15 mouse cellular contexts compared by ENCODE assay signal in genomic region chr4:81309473-81310167, GRCm38 (mm10).
A peak's percentile ranks its signal among the peaks of the same experiment; 100 is the strongest.
DNase-seq lines count a peak whose midpoint lies in the region; ATAC-seq and TF ChIP-seq lines count a peak whose summit lies in the region.
"Had no signal": no experiment of that assay in that cellular context is flagged by ENCODE, and none has a peak within 500 bp of the region (broad histone marks: within the 10 kb centered on the region; RNA-seq: fewer than 3 reads in every experiment).

No protein-coding gene starts in this region.

- TF ChIP-seq EP300 in heart, postnatal 0 days (IDR thresholded peaks at IDR 0.05; ENCODE audit: low read depth) = no peak

- peaks cover 17% of the 10 kb centered on the region; the same call in 1 of the 2 replicates for H3K36me3 ChIP-seq in heart, postnatal 0 days (replicated peaks; ENCODE audit: control insufficient read depth, insufficient read depth, low read length)
- peaks cover 23% of the 10 kb centered on the region for H3K36me3 ChIP-seq in heart, embryonic 12.5 days
- H3K36me3 ChIP-seq in lung, embryonic 15.5 days = peaks cover 13% of the 10 kb centered on the region; the same call in 1 of the 2 replicates
- peaks cover 34% of the 10 kb centered on the region for H3K36me3 ChIP-seq in limb, embryonic 13.5 days

- in situ Hi-C loops in Patski (cut with MboI; ENCODE audit: low pct_unique_long_range_greater_than_20kb) = no loop called here

- H3K9ac ChIP-seq in heart, postnatal 0 days (replicated peaks; ENCODE audit: low read depth, low read length) = no peak overlapping the region
- no peak overlapping the region for H3K9ac ChIP-seq in heart, embryonic 12.5 days
- no peak overlapping the region for H3K9ac ChIP-seq in lung, embryonic 15.5 days
- H3K9ac ChIP-seq in limb, embryonic 13.5 days = no peak overlapping the region
- H3K9ac ChIP-seq: hindbrain, embryonic 14.5 days had no signal

- WGBS in heart, postnatal 0 days = 62% methylated on average over 12 of the region's 12 CpGs
- WGBS in heart, embryonic 12.5 days = 72% methylated on average over 12 of the region's 12 CpGs
- WGBS in lung, embryonic 15.5 days = 61% methylated on average over 12 of the region's 12 CpGs
- WGBS in limb, embryonic 13.5 days = 53% methylated on average over 12 of the region's 12 CpGs

- POLR2A ChIA-PET in Patski (lab: Charles Lee) = no interaction called here

- H3K9me3 ChIP-seq in heart, postnatal 0 days (replicated peaks; ENCODE audit: control insufficient read depth, low read length) = no peaks in the 10 kb centered on the region
- H3K9me3 ChIP-seq in heart, embryonic 12.5 days (replicated peaks) = no peaks in the 10 kb centered on the region
- H3K9me3 ChIP-seq in lung, embryonic 15.5 days = no peaks in the 10 kb centered on the region
- no peaks in the 10 kb centered on the region; the same call in 1 of the 2 replicates for H3K9me3 ChIP-seq in limb, embryonic 13.5 days

- H3K4me1 ChIP-seq in heart, postnatal 0 days (ENCODE audit: control insufficient read depth, insufficient read depth) = no peaks in the 10 kb centered on the region
- H3K4me1 ChIP-seq in heart, embryonic 12.5 days (replicated peaks) = 0 out of 2 replicates have a peak, but pooled peaks cover 6% of the 10 kb centered on the region
- peaks cover 6% of the 10 kb centered on the region for H3K4me1 ChIP-seq in lung, embryonic 15.5 days
- peaks cover 36% of the 10 kb centered on the region for H3K4me1 ChIP-seq in limb, embryonic 13.5 days

- no peak overlapping the region for H3K4me2 ChIP-seq in heart, postnatal 0 days (ENCODE audit: low read depth, low read length)
- H3K4me2 ChIP-seq in heart, embryonic 12.5 days = no peak overlapping the region
- no peak overlapping the region for H3K4me2 ChIP-seq in lung, embryonic 15.5 days
- no peak overlapping the region for H3K4me2 ChIP-seq in limb, embryonic 13.5 days (replicated peaks)
- H3K4me2 ChIP-seq: hindbrain, embryonic 14.5 days had no signal

- no peak overlapping the region for H3K4me3 ChIP-seq in heart, postnatal 0 days (ENCODE audit: low read depth, low read length)
- no peak overlapping the region for H3K4me3 ChIP-seq in heart, embryonic 12.5 days
- H3K4me3 ChIP-seq in lung, embryonic 15.5 days = no peak overlapping the region
- H3K4me3 ChIP-seq in limb, embryonic 13.5 days = no peak overlapping the region

- intact Hi-C loops in left cerebral cortex, postnatal 25 days (cut with DNase I) = no loop called here

- no peak for ATAC-seq in heart, postnatal 0 days (ENCODE audit: insufficient read depth, low read depth)
- ATAC-seq in heart, embryonic 12.5 days (ENCODE audit: insufficient number of reproducible peaks, low FRiP score) = no peak
- ATAC-seq in lung, embryonic 15.5 days (ENCODE audit: borderline replicate concordance, extremely low read depth, low FRiP score, low TSS enrichment) = peak; percentile 23; the same call in 1 of the 2 replicates
- peak; percentile 79 for ATAC-seq in Patski
- peak; percentile 77; the same call in 1 of the 2 replicates for ATAC-seq in limb, embryonic 13.5 days (ENCODE audit: low FRiP score, low read depth)
- ATAC-seq: forebrain, embryonic 14.5 days had no signal

- peak; percentile 50 for DNase-seq in heart, postnatal 0 days (ENCODE audit: low spot score)
- DNase-seq in lung, postnatal 14 days = no peak
- peak; percentile 41 for DNase-seq in Patski (ENCODE audit: low read depth, low spot score)
- DNase-seq in T-cell, adult 2 months (ENCODE audit: low spot score) = no peak
- DNase-seq in left cerebral cortex, postnatal 25 days (ENCODE audit: low spot score in 2 of 2) = no peak
- DNase-seq: cerebellum, adult 8-10 months; kidney, adult 11 months; midbrain, embryonic 14.5 days; thymus, postnatal 36 days had no signal

- H3K27ac ChIP-seq in heart, postnatal 0 days (ENCODE audit: low read depth) = peak overlapping the region; percentile 57; the same call in 1 of the 2 replicates
- H3K27ac ChIP-seq in heart, embryonic 12.5 days (ENCODE audit: poor library complexity, severe bottlenecking) = no peak overlapping the region
- H3K27ac ChIP-seq in lung, embryonic 15.5 days = peak overlapping the region; percentile 47; the same call in 1 of the 2 replicates
- H3K27ac ChIP-seq in limb, embryonic 13.5 days = peak overlapping the region; percentile 55
- H3K27ac ChIP-seq: hindbrain, embryonic 14.5 days had no signal

- CTCF ChIA-PET in Patski (lab: Charles Lee) = interaction anchor here (2.6 kb wide), 1 partner anchor 12 kb away, joined by 12 read pairs; no protein-coding TSS in a partner anchor

- no peak for TF ChIP-seq CTCF in heart, postnatal 0 days (IDR thresholded peaks at IDR 0.05; ENCODE audit: low read depth)
- TF ChIP-seq CTCF in Patski (IDR thresholded peaks at IDR 0.05) = no peak

- no peaks in the 10 kb centered on the region for H3K27me3 ChIP-seq in heart, postnatal 0 days (ENCODE audit: control insufficient read depth, insufficient read depth, low read length)
- H3K27me3 ChIP-seq in heart, embryonic 12.5 days (replicated peaks) = no peaks in the 10 kb centered on the region
- H3K27me3 ChIP-seq in lung, embryonic 15.5 days = no peaks in the 10 kb centered on the region
- no peaks in the 10 kb centered on the region for H3K27me3 ChIP-seq in Patski
- no peaks in the 10 kb centered on the region for H3K27me3 ChIP-seq in limb, embryonic 13.5 days
- H3K27me3 ChIP-seq: CH12.LX had no signal

Comparison
In these comparisons a context has a peak if more than half of its experiments do, and no peak if none do; other contexts are left out.
1. ATAC-seq: peak in lung, embryonic 15.5 days (single experiment), Patski (single experiment) and limb, embryonic 13.5 days (single experiment); none in heart, postnatal 0 days (single experiment) and heart, embryonic 12.5 days (single experiment).
2. DNase-seq: peak in heart, postnatal 0 days (single experiment) and Patski (single experiment); none in lung, postnatal 14 days (single experiment), T-cell, adult 2 months (single experiment) and left cerebral cortex, postnatal 25 days (0 of 2).